Mouse (Mus musculus) natural killer cell, adult 2 months (primary cell): ENCODE results near the gene Tmub2.

Experiments used
- DNase-seq, 2 experiments: peaks; one replicate each; pipeline ENCODE4 v3.0.0; 2022; ENCODE audit warnings: low spot score in 2 of 2

Tmub2 gene

DNA sequence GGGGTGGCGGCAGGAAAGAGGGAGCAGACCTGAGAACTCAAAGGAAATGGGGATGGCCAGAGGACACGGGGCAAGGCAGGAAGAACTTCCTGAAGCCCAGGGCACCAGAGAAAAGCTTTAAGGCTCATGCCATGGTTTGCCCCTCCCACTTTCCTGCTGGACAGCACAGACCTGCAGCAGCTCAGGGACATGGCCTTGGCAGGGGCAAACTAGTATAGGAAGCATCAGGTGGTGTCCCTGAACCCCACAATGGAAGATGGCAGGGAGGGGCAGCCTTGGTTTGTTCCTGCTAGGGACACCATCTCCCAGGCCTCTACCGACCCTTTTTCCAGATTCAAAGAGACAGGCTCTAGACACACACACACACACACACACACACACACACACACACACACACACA lies 20.6 kb downstream of the Tmub2 start:
- no peak for DNase-seq

DNA sequence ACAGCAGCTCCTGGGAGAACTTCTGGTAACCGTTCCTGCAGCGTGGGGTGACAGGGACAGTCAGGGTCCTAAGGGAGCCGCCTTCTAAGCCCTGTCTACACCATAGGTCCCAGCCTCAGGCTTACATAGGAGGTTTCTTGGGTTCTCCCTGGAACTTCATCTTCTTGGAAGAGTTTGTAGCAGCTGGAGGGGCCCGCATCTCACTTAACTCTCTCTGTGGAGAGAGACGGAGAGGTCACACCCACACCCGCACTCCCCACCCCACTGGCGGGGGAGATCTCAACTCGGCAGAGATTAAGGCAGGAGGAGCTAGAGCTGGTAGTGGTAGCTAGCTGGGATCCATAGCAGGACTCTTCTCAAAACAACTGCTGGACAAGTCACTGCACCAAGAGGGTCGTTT lies 23.4 kb downstream of the Tmub2 start:
- no peak for DNase-seq

DNA sequence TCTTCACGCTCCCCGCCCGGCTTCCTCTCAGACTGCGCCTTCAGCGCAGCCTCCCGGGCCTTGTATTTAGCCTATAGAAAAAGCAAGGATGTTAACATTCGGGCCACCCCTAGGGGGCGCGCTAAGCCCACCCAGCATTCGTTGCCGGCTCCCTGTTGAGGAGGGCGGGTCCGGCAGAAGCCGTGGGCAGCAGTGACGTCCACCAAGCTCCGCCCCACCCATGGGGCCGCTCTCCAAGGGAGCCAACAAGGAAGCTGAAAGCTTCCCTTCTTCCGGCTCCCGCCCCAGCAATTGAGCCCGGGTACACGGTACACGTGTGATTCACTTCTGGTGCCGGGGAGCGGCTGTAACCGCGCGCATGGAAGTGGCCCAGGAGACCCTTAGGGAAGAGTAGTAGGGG lies 24.2 kb downstream of the Tmub2 start:
- DNase-seq, result peak; percentile 95 to 96

DNA sequence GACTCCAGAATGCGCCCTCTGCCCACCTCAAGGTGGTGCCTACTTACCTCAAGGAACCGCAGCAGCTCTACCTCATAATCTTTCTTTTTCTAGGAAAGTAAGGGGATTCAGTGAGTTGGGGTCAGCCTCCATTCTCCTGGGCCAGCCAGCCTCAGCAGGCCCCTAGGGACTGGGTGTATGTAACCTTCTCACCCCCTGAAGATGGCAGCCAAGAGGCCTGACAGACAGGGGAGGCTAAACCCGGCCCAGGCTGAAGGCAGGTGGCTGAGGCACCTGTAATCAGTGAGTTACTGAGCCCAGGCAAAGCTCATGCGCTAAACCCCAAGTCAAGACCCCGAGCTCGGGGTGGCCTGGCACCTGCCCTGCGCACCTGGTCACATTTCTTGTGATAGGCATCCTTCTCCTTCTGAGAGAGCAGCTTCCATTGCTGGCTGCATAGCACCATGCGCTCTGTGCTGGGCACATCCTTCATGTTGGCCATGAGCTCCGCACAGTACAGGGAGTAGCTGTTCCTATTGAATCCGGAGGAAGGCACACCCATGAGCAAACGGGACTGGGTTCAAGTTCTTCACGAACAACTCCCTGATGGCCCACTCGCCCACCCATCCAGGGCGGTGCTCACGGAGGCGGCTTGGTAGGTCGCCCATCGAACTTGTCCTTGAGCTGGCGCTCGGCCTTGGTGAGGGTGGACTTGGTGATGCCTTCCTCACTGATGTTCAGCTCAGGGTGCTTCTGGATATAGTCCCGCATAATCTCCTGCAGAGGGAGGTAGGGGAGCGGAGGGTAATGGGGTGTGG lies 25.3 kb downstream of the Tmub2 start:
- no peak for DNase-seq

DNA sequence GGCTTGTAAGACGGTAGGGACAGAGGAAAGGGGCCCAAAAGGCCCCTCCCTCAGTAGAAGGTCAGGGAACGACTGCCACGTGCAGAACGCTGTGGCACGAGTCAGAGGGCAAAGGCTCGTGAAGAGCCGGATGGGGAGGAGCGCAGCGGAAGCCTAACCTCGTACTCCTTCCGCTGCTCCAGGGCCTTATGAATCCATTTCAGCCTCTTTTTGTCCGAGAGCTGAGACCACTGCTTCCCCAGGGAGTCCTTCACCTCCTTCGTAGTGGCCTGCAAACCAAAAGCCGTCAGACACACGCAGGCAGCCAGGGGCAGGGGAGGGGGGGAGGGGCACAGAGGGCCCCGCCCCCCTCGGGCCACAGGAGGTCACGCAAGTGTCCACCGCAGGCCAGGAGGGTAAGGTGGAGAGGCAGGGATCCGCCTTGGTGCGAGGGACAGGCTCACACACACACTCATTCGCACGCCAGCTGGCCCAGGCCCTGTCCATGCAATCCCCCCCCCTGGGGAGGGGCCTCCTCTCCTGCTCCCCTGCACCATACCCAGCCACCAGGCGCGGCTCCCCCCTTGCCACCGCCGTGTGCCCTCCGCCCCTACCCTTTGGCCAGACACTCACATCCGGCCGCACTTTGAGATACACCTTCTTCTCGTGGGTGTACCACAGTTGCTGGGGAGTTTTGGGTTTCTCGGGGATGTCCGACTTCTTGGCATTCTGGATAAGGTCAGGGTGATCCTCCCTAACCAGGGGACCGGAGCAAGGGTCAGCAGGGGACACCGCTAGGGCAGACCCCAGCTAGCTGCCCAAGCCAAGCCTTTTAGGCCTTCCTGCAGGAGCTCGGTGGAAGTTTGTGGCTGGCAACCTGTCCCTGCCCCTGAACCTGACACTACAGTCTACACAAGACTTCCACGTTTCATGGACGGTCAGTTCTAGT lies 26.3 kb downstream of the Tmub2 start:
- no peak for DNase-seq

DNA sequence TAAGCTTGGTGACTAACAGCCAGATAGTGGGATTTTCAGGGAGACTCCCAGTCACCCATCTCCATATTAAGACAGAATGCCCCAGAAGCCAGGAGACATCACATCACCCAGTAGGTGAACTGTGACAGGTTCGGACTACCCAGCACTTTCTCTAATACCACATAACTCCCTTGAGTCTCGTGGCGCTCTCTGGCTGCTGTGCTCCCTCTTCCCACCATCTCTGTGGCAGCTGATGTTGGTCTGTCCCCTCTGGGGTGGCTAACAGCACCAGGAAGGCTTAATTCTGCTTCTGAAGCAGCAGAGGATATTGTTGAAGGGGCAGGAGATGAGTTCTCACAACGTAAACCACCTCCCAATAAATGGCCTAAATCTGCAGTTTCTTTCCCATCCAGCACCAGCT lies 27.2 kb downstream of the Tmub2 start:
- no peak for DNase-seq

DNA sequence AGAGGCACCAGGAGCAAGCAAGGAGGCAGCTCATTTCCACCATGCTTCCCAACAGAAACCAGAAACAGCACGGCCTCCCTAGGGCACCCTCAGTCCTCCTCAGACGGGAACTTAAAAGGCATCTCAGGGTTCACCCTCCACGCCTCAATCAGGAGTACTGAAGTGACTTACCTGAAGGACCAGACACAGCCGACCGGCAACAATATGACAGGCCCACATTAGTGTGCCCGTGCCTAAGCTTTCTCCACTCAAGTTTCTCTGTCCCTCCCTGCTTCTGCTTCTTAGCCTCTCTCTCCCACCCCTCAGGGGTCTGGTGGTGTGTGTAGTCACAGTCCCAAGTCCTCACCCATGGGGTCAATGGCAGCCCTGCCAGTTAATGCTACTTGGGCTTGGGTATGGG lies 27.9 kb downstream of the Tmub2 start:
- DNase-seq, result no peak

DNA sequence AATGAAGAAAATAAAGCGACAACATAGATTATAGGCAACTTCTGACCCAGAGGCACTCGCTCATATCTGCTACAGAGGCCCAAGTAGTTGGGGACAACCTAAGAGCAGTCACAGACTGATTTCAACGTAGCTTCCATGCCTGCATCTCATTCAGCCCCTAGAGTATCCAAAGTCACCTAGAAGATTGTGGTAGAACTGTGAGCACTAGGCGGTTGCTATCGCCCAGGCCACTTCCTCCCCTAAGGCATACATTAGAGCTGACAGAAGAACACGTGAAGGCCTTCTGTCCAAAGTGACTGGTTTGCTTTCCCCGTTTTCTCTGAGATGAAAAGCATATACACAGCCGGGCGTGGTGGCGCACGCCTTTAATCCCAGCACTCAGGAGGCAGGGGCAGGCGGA lies 29.6 kb downstream of the Tmub2 start:
- DNase-seq, result no peak

DNA sequence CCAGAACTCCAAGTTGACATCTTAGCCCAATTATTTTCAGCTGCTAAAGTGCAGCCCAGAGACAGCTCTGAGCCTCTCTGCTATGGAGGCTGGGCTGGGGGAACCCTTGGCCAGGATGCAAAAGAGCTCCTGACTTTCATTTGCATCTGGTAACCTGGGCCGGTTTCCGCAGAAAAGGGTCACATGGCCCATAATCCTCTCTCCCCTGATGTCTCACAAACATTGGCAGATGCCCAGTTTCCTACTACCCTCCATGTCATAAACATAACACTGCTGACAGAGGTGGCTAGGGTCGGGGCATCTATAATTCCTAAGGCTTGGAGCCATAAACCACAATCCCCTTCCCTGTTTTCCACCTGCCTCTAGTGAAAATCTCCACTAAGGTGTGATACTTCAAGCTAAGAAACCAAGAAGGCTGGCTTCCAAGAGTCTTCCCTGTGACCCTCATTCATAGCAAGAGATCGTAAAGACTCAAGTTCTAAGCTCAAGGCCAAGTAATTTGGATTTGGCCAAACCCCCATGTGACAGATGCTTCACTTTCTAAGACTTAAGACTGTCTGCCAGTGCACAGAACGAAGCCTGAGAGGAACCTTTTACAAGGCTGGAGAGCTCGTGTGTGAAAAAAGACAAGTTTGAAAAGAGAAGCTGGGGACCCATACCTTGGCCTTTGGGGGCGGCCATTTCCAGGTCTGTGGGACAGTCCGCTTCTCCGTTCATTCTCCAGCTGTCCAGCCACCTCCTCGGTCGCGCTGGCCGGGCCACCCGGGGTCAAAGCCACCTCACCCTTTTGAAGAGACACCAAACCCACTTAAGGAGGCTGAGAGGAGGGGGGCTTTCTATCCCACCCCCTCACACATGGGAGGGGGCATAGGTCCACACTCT lies 31.2 kb downstream of the Tmub2 start:
- no peak for DNase-seq

DNA sequence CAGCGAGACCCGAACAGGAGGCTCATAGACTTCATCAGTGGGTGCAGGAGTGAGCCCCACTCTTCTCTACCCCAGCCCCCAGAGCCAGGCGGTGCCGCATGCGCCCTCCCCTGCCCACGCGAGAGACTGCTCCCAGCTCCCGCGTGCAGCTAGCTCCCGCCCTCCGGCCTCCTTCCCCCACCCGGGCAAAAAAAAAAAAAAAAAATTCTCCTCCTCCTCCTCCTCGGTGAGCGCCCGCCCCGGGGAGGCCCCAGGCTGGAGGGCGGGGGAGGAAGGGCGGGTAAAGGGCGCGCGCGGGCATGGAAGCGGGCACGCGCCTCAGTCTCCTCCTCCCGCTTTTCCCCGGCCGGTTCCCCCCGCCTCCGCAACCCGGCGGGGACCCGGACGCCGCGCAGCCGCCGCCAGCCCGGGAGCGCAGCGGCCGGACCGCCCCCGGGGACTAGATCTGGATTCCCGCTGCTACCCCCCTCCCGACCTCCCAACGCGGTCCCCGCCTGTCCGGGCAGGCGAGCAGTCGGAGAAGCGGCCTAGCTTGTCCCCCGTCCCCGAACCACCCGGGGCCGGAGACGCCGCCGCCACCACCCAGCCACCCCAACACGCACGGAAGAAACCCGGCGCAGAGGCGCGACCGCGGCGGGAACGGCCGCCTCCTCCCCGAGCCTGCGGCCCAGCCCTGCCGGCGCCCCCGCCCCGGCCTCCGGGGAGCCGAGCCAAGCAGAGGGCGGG lies 32.0 kb downstream of the Tmub2 start:
- peak; percentile 63 to 77 for DNase-seq

DNA sequence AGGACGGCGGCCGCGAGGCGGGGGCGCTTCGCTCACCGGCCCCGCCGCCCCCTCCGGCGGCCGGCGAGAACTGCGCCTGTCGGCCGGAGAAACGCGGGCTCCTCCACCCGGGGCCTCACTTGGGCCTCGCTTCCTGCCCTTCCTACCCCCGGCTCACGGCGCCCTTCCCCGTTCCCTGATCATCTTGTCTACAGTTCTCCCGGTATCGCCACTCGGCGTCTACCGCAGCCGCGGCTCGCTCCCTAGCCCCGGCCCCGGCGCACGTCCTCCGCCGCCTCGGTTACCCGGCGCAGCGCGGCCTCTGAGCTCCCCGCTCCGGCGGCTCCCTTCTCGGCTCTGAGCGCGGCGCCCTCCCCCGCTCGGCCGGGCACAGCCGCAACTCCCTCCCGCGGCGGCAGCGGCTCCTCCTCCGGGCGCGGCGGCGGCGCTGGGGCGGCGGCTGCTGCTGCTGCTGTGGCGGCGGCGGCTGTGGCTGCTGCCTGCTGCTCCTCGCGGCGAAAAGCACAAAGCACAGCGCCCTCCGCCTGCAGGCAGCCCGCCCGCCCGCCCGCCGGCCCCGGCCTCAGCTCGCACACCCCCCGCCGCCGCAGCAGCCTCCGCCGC lies 32.7 kb downstream of the Tmub2 start:
- DNase-seq, result peak; percentile 50 to 66

DNA sequence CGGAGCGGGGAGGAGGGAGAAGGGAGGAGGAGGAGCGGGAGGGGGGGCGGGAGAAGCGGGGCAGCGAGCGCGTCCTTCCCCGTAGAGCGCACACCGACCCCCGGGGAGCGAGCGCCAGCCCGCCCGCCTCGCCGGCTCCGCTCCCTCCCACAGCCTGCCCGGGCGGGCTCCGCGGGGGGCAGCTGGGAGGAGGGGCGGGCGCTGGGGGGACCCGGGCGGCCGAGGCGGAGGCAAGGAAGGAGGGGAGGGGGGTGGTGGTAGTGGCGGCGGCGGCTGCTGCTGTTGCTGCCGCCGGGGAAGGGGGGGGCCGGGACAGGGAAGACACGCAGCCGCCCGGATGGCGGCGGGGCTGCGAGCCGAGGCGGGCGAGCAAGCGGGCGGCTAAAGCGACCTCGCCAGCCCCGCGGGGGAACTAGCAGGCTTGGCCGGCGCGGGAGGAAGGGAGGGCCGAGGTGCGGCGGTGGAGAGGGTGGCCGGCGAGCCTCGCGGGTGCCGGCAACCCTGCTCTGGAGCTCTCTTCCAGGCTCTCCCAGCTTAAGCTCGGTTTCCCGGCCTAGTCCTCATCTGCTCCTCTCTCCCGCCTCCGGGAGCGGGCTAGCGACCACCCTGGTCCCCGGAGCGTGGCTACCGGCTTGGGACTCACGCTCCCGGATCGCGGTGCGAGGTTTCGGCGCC lies 33.3 kb downstream of the Tmub2 start:
- DNase-seq, result peak; percentile 35 to 54

DNA sequence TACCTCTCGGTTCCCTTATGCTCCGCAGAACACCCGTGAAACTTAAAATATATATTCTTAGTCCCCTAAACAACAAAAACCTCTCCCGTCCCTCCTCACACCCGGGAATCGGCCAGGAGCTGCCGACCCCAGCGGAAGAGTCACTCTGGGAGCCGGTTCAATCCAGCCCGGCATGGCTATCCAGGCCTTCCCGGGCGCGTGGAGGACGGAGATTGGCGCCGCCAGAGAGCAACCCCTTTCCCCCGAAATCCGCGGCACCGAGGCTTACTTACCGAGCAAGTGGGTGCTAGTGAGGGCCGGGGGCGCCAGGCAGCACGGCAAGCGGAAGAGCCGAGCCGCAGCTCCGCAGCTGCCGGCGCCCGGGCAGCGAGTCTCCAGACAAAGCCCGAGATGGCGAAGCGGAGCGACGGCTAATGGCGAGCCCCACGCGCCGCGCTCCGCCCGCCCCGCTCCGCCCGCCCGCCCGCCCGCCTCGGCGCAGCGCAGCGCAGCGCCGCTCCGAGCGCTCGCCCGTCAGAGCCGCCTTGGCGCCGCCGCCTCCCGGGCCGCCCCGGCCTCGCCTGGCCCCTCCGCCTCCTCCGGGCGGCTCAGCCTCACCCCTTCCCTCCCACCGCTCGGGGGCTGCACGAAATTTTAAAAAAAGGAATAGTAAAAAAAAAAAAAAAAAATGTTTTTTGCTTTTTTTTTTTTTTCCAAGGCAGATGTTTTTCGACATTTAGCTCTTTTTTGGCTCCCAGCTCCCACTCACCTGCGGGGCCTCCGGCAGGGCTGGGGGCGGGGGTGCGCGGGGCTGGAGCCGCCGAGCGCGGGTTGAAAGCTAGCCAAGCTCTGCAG lies 34.1 kb downstream of the Tmub2 start:
- DNase-seq, result peak; percentile 35 to 48

DNA sequence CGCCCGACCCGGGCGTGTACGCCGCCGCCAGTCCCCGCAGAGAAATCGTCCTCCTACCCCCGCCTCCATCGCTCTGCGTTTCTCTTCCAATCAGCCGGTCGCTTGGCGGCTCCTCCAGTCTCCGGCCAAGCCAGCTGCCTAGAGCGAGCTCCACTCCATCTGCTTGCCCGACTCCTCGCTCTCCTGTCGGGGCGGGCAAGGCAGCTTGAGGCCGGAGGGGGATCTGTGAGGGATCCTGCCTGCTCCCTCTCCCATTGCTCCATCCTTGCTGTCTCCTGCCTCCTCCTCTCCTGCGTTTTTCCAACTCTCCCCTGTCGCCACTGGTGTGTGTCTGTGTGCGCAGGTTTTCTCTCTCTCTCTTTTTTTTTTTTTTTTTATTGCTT lies 34.7 kb downstream of the Tmub2 start, which contains the start of gene Ubtf:
Gene Ubtf (minus strand): TSS at position 333 of the 383 bp plus-strand sequence.
- peak; percentile 65 to 75 for DNase-seq

DNA sequence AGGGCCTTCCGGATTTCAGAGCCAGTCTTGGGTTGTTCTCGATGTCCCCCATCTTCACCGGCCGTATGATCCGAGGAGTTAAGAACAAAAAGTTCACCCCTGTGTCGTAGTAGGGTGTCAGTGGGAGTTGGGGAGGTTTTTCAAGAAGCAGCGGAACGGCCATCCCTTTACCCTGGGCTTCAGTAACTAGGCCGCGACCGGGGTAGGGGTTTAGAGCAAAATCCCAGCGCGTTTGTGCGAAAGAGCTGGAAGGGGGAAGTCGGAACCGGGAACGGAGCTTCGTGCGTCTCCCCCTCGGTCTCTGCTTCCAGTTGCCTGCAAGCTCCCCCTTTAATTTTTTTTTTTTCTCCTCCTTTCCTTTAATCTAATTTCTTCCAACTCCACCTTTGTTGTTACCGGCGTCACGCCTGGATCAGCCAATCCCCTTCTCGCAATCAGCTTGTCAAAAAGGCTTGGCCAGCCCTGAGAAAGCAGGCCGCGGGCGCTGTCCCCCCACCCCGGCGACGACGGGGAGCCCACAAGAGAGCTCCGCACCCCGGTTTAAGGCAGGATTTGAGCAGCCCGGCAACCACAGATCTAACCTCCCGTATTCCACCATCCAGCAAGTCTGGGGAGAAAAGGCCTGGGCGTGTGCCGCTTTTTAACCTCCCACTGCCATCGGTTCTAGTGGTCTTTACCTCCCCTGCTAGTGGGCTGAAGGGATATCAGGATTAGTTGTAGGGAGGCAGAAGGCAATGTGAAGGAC lies 35.4 kb downstream of the Tmub2 start:
- DNase-seq, result peak; percentile 43 to 45

DNA sequence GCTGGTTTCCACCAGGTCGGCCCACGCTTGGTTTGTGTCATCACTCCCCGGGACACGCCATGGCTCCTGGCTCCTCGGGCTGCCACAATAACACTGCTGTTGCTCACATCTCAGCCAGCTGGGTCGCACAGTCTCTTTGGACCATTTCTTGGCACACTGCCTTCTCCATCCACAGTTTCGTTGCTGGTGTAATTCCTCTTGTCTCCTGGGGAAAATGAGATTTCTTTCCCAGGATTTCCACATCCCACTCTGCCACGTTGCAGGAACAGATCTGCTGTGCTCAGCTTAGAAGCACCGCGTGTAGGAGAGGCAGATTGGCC lies 35.9 kb downstream of the Tmub2 start:
- no peak for DNase-seq

DNA sequence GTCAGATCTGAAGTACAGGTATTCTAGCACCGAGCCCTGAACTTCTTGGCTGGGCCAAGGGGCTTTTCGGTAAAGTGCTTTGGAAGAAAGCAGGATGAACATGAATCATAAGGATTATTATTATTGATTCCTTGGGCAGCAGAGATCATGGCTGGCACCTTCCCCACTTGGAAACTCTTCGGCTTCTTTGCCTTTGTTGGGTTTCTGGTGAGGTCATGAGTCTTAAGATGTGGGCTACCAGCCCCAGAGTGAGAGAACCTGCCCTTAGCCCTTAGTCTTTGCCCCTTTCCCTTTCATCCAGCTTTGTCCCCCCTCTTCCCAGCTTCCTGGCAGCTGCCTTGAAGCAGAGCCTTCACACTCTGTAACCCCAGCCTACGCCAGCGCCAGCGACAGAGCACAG lies 37.2 kb downstream of the Tmub2 start:
- DNase-seq, result no peak

DNA sequence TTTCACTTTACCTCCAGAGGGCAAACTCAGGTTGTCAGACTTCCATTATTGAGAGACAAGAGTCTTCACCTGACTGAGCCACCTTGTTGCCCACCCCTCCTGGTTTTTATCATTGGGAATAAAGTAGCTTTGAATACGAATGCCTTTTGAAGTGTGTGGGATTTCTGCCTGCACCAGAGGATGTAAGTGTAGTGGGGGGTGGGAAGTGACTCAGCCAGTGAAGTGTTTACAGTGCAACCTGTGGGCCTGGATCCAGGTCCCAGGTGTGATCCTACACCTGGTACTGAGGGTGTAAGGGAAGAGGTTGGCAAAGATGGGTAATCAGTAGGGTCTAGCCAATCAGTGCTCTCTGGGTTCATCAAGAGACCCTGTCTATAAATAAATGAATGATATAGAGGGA lies 38.8 kb downstream of the Tmub2 start:
- no peak for DNase-seq

DNA sequence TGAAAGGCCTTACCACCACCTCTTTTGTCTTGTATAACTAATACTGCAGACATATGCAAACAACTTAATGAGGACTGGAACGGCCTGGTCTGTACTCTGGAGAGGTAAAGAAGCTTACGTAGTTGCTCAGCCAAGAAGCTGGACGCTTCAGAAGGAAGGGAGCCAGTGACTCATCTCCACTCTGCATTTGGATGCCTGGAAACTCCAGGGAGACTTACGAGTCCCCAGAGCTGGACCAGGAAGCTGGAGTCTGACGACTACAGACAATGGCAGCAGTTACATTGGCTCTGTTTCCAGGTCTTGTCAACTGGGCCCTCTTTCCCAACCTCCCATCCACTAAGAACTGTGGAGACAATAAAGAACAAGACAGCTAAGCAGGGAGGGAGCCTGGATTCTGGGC lies 42.5 kb downstream of the Tmub2 start:
- no peak for DNase-seq
